Mouse (Mus musculus): ENCODE results near the gene Slc17a8. TPM values are rescaled to one million over a fixed set of nuclear protein-coding genes. Genes with fewer than 3 reads are reported as not detected.

The Slc17a8 gene
- polyA plus RNA-seq, 1 experiment, result not detected

DNA sequence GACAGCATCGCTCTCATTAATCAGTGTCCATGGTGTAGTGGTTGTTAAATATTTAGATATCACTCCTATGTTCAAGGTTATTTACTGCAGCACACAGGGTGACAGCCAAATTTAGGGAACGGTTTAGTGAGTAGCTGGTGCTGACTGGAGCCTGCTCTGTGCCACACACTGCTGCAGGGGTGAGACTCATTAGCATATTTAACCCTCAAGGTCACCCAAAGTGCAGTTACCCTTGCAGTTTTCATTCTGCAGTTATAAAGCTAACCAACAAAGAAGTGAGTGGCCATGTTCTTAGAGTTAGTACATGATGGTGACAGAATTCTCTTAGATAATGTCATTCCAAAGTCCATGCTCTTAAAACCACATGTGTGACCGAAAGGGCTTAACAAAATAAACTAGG lies 78.7 kb downstream of the Slc17a8 start:
- Histone ChIP-seq H3K36me3 (replicated peaks; ENCODE audit: low read length) (peaks cover 3% of the 10 kb centered on the region), H3K4me1 (peaks cover 25% of the 10 kb centered on the region), H3K9me3 (peaks cover 8% of the 10 kb centered on the region), H3K27me3 (replicated peaks) (no peaks in the 10 kb centered on the region), H3K4me3 (replicated peaks) (no peak overlapping the region)
- TF ChIP-seq GATA1 (IDR thresholded peaks at IDR 0.05; ENCODE audit: borderline replicate concordance, low read length), result no peak
- TF ChIP-seq FLI1 (IDR thresholded peaks at IDR 0.05; ENCODE audit: low read length), result no peak

DNA sequence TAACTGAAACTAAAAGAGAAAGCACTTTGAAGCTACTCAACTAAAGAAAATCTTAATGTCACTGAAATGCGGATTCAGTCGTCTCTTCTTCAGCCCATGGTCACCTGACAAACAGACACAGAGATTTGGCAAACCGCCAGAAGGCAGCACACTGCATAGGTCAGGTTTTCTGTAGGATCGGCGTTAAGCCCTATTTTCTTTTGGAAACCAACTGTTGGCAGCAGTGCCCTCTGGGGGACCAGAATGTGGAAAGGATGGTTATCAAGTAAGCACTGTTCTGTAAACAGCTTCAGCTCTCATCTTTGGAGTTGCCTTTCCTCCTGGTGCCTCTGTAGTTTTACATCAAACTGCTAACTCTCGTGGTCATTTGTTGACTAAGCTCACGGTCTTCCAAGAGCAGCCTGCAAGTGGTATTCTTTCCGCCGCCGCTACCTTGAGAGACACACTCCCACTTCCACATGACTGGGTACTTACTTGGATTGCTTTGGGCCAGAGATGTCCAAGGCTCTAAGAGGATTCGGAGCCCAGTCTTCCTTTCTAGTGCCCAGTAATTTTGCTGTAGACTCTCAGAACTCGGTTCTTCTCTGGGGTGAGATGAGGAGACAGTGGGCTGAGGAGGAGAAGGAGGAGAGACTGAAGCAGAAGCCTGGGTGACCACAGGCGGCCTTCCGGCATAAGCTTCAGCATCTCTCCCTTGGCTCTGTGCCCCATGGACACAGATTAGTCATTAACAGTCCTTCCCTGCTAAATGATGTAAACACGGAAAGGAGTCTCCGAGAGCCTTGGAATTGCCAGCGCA lies 87.9 kb downstream of the Slc17a8 start, which contains the start of gene Nr1h4:
TSS of gene Nr1h4 (minus strand) at position 657 of the 799 bp plus-strand sequence.
- Histone ChIP-seq H3K4me3 (replicated peaks) (no peak within 1 kb of the TSS), H3K9me3 (no peaks in the 10 kb centered on the region), H3K4me1 (peaks cover 62% of the 10 kb centered on the region), H3K27me3 (replicated peaks) (no peaks in the 10 kb centered on the region), H3K36me3 (replicated peaks; ENCODE audit: low read length) (no peaks in the 10 kb centered on the region)
- TF ChIP-seq GATA1 (IDR thresholded peaks at IDR 0.05; ENCODE audit: borderline replicate concordance, low read length) (no peak), FLI1 (IDR thresholded peaks at IDR 0.05; ENCODE audit: low read length) (no peak)

DNA sequence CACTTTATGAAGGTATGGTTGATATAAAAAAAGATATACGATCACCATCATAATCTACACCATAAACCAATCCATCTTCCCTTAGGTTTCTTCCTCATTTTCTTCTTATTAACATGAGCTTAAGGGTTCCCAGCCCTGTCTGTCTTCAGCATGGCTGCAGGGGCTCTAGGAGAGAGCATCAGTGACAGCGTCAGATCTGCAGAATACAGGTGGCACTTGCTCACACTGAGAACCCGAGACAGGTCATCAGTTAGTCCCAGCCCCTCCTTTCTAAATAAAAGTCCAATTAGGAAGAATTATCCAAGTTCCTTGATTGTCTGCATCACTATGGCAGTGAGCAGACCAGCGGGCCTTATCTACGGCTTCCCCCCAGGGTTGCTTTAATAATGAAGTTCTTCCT lies 88.6 kb downstream of the Slc17a8 start:
- Histone ChIP-seq H3K4me1 (peaks cover 62% of the 10 kb centered on the region), H3K4me3 (replicated peaks) (no peak overlapping the region), H3K9me3 (no peaks in the 10 kb centered on the region), H3K27me3 (replicated peaks) (no peaks in the 10 kb centered on the region), H3K36me3 (replicated peaks; ENCODE audit: low read length) (no peaks in the 10 kb centered on the region)
- TF ChIP-seq GATA1 (IDR thresholded peaks at IDR 0.05; ENCODE audit: borderline replicate concordance, low read length) (no peak), FLI1 (IDR thresholded peaks at IDR 0.05; ENCODE audit: low read length) (no peak)

DNA sequence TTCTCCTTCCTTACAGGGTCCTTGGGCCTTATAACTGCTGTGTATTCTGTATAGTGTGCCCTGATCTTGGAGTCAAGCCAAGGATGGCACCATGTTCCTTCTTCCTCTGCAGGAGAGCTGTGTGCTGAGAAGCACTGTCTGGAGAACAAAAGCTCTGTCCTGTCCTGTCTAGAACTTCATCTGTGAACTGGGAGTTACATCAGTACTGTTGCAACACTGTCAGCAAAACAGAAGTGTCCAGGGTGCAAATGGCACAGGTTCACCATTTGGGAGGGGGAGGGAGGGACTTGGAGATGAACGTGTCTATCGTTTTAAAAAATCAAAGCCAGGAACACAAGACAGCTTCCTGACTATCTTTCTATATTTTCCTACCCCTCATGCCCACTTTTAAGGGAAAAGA lies 89.1 kb downstream of the Slc17a8 start:
- no peaks in the 10 kb centered on the region for H3K9me3 ChIP-seq
- no peak overlapping the region for H3K4me3 ChIP-seq (replicated peaks)
- no peaks in the 10 kb centered on the region for H3K27me3 ChIP-seq (replicated peaks)
- no peaks in the 10 kb centered on the region for H3K36me3 ChIP-seq (replicated peaks; ENCODE audit: low read length)
- peaks cover 67% of the 10 kb centered on the region for H3K4me1 ChIP-seq
- TF ChIP-seq GATA1 (IDR thresholded peaks at IDR 0.05; ENCODE audit: borderline replicate concordance, low read length) (no peak), FLI1 (IDR thresholded peaks at IDR 0.05; ENCODE audit: low read length) (no peak)

DNA sequence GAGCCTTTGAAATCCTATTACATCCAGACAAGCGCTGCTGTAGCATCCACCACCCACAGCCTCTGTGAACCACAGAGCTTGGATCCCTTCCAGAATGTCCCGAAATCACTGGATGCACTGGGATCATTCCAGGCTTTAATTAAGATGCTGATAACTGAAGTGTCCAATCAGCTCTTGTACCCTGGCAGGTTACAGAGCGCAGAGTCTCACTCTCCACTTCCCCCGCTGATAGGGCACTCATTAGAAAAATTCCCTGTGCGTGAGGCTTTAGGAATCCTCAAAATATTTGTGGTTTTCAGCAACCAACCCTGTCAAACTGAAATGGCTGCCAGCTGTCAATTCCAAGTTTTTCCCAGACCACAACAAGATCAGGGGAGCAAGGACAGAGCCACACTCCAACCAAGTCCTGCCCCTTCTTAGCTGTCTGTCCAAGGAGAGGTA lies 89.8 kb downstream of the Slc17a8 start:
- Histone ChIP-seq H3K4me3 (replicated peaks) (no peak overlapping the region), H3K27me3 (replicated peaks) (no peaks in the 10 kb centered on the region), H3K36me3 (replicated peaks; ENCODE audit: low read length) (no peaks in the 10 kb centered on the region), H3K9me3 (no peaks in the 10 kb centered on the region), H3K4me1 (peaks cover 65% of the 10 kb centered on the region)
- TF ChIP-seq FLI1 (IDR thresholded peaks at IDR 0.05; ENCODE audit: low read length), result no peak
- no peak for TF ChIP-seq GATA1 (IDR thresholded peaks at IDR 0.05; ENCODE audit: borderline replicate concordance, low read length)

DNA sequence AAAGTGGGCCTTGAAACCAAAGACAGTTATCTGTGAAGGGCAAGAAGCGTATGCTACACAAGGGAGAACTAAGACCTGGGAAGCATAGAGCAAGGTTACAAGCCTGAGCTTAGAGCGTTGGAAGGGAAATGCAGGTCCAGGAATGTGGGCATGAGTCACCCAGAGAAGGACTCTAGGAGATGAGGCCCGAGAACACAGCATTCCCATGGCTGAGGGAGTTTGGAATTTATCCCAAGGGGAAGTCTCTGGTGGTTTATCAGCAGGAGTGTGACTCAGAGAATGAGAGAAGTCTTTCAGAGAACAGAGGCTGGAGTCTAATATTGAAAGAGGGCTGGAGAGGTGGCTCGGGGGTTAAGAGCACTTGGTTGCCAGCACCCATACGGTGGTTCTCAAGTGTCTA lies 94.0 kb downstream of the Slc17a8 start:
- H3K4me1 ChIP-seq, result peaks cover 53% of the 10 kb centered on the region
- no peaks in the 10 kb centered on the region for H3K9me3 ChIP-seq
- H3K4me3 ChIP-seq (replicated peaks), result no peak overlapping the region
- TF ChIP-seq FLI1 (IDR thresholded peaks at IDR 0.05; ENCODE audit: low read length), result no peak
- TF ChIP-seq GATA1 (IDR thresholded peaks at IDR 0.05; ENCODE audit: borderline replicate concordance, low read length), result no peak
- no peaks in the 10 kb centered on the region for H3K27me3 ChIP-seq (replicated peaks)
- peaks cover 9% of the 10 kb centered on the region for H3K36me3 ChIP-seq (replicated peaks; ENCODE audit: low read length)

DNA sequence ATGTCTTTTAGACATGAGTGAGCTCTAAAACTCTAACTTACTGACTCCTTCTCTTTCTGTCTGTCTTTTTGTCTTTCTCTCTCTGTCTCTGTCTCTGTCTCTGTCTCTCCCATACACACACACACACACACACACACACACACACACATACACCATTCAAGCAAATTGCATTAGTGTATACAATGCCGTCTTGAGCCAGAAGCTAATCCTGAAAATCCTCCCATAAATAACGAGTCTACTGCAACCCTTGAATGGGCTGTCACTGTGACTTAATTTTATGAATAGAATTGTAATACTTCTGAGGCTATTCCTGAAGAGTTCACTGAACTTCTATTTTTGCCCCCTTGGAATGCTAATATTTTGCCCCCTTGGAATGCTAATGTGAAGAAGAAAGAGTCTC lies 95.2 kb downstream of the Slc17a8 start:
- Histone ChIP-seq H3K9me3 (no peaks in the 10 kb centered on the region), H3K4me3 (replicated peaks) (no peak overlapping the region), H3K4me1 (peaks cover 58% of the 10 kb centered on the region), H3K36me3 (replicated peaks; ENCODE audit: low read length) (peaks cover 9% of the 10 kb centered on the region), H3K27me3 (replicated peaks) (no peaks in the 10 kb centered on the region)
- no peak for TF ChIP-seq GATA1 (IDR thresholded peaks at IDR 0.05; ENCODE audit: borderline replicate concordance, low read length)
- no peak for TF ChIP-seq FLI1 (IDR thresholded peaks at IDR 0.05; ENCODE audit: low read length)

Other genes with a start within 250 kb of the Slc17a8 start
- 0.20 TPM in 1 of 2 replicates, not detected in the other for gene Gas2l3, start 177.3 kb downstream of the Slc17a8 start, polyA plus RNA-seq (2012; ENCODE audit: insufficient read depth, low replicate concordance)
- gene Nr1h4, start 87.7 kb downstream of the Slc17a8 start, polyA plus RNA-seq (2012; ENCODE audit: insufficient read depth, low replicate concordance), result 0.16 TPM in 1 of 2 replicates, not detected in the other
- gene Scyl2, start 65.0 kb upstream of the Slc17a8 start, polyA plus RNA-seq (2012; ENCODE audit: insufficient read depth, low replicate concordance), result 6.3 and 10.0 TPM in 2 replicates
- 1.5 TPM in 1 of 2 replicates, not detected in the other for gene Actr6, start 111.0 kb upstream of the Slc17a8 start, polyA plus RNA-seq (2012; ENCODE audit: insufficient read depth, low replicate concordance)
- gene Uhrf1bp1l, start 123.7 kb upstream of the Slc17a8 start, polyA plus RNA-seq (2012; ENCODE audit: insufficient read depth, low replicate concordance), result 4.0 and 12.3 TPM in 2 replicates